Mouse (Mus musculus): Measurements from ENCODE around the gene Hspa8. TPM values are rescaled to one million over a fixed set of nuclear protein-coding genes. Genes with fewer than 3 reads are reported as not detected.
A peak's percentile ranks its signal among the peaks of the same experiment; 100 is the strongest.
"Not testable (repeated sequence)": the region's sequence is repeated elsewhere in the genome, so short reads cannot be mapped to it uniquely, and the experiment has no call there.

Hspa8 gene
- polyA plus RNA-seq, 1 experiment from 2014 or later = 3,030 TPM

DNA sequence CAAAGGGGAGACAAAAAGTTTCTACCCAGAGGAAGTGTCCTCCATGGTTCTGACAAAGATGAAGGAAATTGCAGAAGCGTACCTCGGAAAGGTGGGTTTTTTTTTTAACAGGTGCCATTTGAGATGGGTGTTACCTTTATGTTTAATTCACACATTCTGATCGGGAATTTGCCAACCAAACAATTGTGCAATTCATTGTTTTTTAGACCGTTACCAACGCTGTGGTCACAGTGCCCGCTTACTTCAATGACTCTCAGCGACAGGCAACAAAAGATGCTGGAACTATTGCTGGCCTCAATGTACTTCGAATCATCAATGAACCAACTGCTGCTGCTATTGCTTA, 1.7 kb downstream of the Hspa8 start:
- Histone ChIP-seq H3K4me2 (peak overlapping the region; percentile 69), H3K4me1 (peaks cover 54% of the 10 kb centered on the region), H3K9ac (peak overlapping the region; percentile 98), H3K36me3 (ENCODE audit: poor library complexity, severe bottlenecking) (peaks cover 42% of the 10 kb centered on the region), H3K4me3 (peak overlapping the region; percentile 94)
- H3K27ac ChIP-seq; H3K9me3 ChIP-seq (replicated peaks); H3K27me3 ChIP-seq; ATAC-seq: not testable (repeated sequence)
- 2% methylated on average over 8 of the region's 8 CpGs for WGBS

DNA sequence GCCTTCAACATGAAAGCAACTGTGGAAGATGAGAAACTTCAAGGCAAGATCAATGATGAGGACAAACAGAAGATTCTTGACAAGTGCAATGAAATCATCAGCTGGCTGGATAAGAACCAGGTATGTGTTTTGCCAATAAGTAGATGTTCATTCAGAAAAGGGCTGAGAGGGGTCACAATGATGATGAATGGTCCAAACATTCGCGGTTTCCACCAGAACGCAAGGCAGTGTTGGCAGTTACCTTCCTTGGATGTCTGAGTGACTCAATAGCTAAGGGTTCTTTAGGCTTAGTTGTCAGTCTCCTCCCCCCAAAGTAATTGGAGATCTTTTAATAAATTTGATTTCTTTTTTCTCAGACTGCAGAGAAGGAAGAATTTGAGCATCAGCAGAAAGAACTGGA, 3.8 kb downstream of the Hspa8 start:
- not testable (repeated sequence) for H3K9ac ChIP-seq; H3K27ac ChIP-seq; ATAC-seq; H3K4me3 ChIP-seq; H3K27me3 ChIP-seq; H3K9me3 ChIP-seq (replicated peaks)
- WGBS = 67% methylated on average over 3 of the region's 3 CpGs
- Histone ChIP-seq H3K36me3 (ENCODE audit: poor library complexity, severe bottlenecking) (peaks cover 42% of the 10 kb centered on the region), H3K4me1 (peaks cover 61% of the 10 kb centered on the region), H3K4me2 (peak overlapping the region; percentile 57)

DNA sequence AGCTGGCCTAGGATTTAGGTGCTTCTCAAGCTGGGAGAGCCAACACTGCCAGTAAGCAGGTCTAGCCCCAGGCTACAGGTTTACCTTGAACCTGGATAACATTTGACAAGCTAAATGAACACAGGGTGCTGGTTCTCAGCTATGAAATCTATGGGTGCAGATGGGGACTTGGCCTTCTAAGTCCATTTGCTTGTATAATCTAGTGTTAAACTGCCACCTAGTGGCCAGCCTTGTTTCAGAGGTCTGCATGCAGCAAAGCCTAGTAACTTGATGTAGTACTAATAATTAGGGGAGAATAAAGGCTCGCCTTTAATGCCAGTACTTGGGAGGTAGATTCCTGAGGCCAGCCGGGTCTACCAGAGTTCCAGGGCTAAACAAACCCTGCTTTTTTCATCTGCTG, 4.5 kb downstream of the Hspa8 start:
- WGBS = 17% methylated on average over 2 of the region's 2 CpGs
- peaks cover 57% of the 10 kb centered on the region for H3K4me1 ChIP-seq
- peak overlapping the region; percentile 50; the same call in 1 of the 2 replicates for H3K9ac ChIP-seq
- 0 out of 2 replicates have a peak overlapping the region, but pooled peaks have one; percentile 27 for H3K27ac ChIP-seq
- H3K4me3 ChIP-seq = peak overlapping the region; percentile 20; the same call in 1 of the 2 replicates
- peaks cover 42% of the 10 kb centered on the region for H3K36me3 ChIP-seq (ENCODE audit: poor library complexity, severe bottlenecking)
- H3K27me3 ChIP-seq = no peaks in the 10 kb centered on the region
- ATAC-seq = no peak
- H3K9me3 ChIP-seq (replicated peaks) = no peaks in the 10 kb centered on the region
- peak overlapping the region; percentile 57 for H3K4me2 ChIP-seq

DNA sequence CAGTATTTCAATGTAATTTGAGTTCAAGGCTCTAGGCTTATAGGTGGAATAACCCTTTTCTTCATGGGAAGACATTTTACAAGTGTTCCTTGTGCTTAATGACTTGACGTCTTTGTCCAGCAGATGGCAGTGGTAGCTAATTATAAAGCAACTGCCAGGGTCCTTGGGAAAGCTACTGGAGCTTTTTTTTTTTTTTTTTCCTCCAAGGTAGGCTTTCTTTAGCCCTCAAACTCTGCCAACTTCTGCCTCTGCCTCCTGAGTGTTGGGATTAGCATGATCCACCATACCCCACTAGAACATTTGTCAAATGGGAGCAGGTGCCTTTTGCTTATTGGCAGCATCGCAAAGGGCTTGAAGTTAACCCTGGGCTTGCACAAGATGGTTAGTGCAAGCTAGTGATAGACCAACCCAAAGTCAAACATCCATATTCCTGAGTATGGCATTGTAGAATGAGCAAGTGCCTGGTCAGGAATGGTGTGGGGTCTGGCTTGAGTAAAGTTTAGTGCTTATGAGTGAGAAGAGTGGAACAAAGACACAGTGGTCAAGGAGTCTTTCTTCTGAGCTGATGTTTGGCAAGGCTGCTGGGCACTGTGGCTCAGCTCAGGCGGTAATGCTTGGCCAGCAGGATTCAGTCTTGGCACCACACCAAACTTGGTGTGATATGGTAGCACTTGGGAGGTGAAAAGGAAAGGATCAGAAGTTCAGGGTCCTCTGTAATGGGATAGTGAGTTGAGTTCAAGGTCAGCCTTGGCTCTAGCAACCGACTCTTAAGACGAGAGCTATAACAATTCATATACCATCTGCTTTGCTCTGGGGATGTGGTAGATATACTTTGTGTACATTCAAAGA, 5.9 kb downstream of the Hspa8 start:
- peaks cover 57% of the 10 kb centered on the region for H3K4me1 ChIP-seq
- H3K36me3 ChIP-seq (ENCODE audit: poor library complexity, severe bottlenecking) = peaks cover 42% of the 10 kb centered on the region
- no peaks in the 10 kb centered on the region for H3K9me3 ChIP-seq (replicated peaks)
- WGBS = 21% methylated on average over 5 of the region's 5 CpGs
- H3K27ac ChIP-seq = peak overlapping the region; percentile 76
- no peak overlapping the region for H3K4me2 ChIP-seq
- peak overlapping the region; percentile 22; the same call in 1 of the 2 replicates for H3K9ac ChIP-seq
- H3K4me3 ChIP-seq = no peak overlapping the region
- no peaks in the 10 kb centered on the region for H3K27me3 ChIP-seq
- ATAC-seq = peak; percentile 33

DNA sequence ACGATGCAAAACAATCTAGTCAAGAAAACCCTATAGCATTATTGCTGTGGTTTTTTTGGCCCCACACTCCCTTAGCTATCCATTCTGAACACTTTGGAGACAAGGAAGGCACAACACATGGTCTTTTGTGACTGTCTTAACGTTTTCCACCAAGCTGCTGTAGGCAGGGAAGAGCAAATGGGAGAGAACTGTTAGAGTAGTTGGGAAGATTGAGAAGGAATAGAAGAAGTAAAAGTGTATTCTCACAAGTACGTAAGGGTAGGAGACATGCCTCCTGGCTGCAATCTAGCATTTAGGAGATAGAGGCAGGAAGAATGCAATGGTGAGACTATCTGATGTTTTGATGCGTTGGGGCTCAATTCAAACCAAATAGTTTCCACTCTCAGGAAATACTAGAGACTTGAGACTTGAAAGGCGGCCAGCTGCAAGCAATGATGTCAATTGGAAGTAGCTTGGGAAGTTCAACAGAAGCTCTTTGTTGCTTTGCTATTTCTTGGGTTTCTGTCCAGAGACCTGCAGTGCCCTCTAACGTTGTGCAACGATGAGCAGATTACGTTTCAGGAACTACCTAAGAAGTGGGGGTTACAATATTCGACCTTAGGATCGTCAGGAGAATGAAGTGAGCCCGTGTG, 6.6 kb downstream of the Hspa8 start:
- Histone ChIP-seq H3K4me1 (peaks cover 57% of the 10 kb centered on the region), H3K9me3 (replicated peaks) (no peaks in the 10 kb centered on the region), H3K4me3 (no peak overlapping the region), H3K9ac (no peak overlapping the region), H3K27ac (peak overlapping the region; percentile 76), H3K27me3 (no peaks in the 10 kb centered on the region), H3K36me3 (ENCODE audit: poor library complexity, severe bottlenecking) (peaks cover 42% of the 10 kb centered on the region), H3K4me2 (no peak overlapping the region)
- 29% methylated on average over 11 of the region's 11 CpGs for WGBS
- no peak for ATAC-seq

DNA sequence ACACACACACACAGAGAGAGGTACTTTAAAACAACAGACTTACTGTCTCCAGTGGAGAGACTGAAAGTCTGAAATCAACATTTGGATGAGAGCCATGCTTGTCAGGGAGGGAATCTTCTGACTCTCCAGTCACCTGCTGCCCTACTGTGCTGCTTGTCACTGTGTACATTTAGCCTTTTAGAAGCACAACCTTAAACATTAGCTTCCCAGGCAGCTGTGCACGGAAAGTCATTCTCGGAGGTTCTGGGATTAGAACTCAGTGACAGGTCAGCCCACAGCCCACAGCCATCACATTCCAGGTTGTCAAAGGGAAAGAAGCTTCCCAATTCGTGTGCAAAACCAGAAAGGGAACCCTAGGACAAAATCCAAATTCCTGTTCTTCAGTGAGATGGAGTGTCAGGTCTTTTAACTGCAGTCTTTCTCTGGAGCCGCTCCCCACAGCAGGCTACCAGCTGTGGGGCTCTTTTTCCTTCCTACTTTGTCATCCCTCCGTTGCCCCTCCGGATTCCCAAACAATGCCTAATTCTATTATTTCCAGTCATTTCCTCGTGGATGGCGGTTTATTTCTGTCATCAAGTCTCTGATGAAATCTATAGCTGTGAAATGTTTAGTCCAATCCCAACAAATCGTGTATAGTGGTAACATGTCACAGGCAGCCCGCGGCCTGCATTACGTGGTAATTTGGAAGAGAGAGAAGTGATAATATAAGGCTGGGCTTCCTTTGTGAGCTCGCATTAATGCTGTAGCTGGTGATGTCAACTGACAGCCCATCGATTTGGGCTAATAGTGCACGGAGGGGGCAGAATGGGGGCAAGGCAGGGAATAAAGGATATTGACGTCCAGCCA, 7.5 kb downstream of the Hspa8 start:
- Histone ChIP-seq H3K4me3 (no peak overlapping the region), H3K27me3 (no peaks in the 10 kb centered on the region), H3K27ac (peak overlapping the region; percentile 76), H3K9me3 (replicated peaks) (no peaks in the 10 kb centered on the region), H3K9ac (peak overlapping the region; percentile 37; the same call in 1 of the 2 replicates), H3K4me2 (peak overlapping the region; percentile 1; the same call in 1 of the 2 replicates), H3K36me3 (ENCODE audit: poor library complexity, severe bottlenecking) (peaks cover 37% of the 10 kb centered on the region), H3K4me1 (peaks cover 57% of the 10 kb centered on the region)
- WGBS = 16% methylated on average over 16 of the region's 16 CpGs
- ATAC-seq = peak; percentile 31

DNA sequence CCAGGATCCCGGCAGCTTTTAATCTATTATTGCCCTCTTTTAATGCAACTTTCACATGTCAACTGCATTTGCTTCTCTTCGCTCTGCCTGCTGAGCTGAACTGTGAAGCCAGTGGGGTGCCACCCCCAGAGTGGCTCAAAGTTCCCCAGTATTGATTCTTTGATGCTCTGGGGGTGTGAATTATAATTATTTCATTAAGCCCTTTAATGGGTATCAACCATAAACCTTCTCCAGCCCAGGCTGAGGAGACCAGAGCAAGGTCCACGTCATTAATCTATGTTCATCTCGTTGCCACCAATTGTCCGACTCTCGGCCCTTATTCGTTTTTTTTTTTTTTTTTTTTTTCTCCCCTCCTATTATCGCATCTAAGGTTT, 8.1 kb downstream of the Hspa8 start:
- Histone ChIP-seq H3K4me2 (peak overlapping the region; percentile 1; the same call in 1 of the 2 replicates), H3K36me3 (ENCODE audit: poor library complexity, severe bottlenecking) (peaks cover 34% of the 10 kb centered on the region), H3K27ac (peak overlapping the region; percentile 76), H3K27me3 (no peaks in the 10 kb centered on the region), H3K4me3 (no peak overlapping the region), H3K9ac (0 out of 2 replicates have a peak overlapping the region, but pooled peaks have one; percentile 37), H3K4me1 (peaks cover 51% of the 10 kb centered on the region), H3K9me3 (replicated peaks) (no peaks in the 10 kb centered on the region)
- 29% methylated on average over 8 of the region's 8 CpGs for WGBS
- peak; percentile 20 for ATAC-seq

DNA sequence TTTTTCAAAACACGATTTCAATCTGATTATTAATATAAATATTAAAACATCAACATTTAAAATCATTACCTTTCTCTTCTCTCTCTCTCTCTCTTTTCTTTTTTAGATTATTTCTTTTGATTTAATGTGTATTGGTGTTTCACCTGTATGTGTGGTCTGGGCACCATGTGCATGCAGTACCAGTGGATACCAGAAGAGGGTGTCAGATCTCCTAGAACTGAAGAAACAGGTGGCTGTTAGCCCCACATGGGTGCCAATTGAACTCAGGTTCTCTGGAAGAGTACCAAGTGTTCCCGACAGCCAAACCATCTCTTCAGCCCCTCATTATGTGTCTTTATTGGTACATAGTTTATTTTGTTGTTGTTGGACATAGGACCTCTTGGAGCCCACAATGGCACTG, 11.1 kb downstream of the Hspa8 start:
- no peak overlapping the region for H3K4me3 ChIP-seq
- peaks cover 21% of the 10 kb centered on the region for H3K4me1 ChIP-seq
- no peak overlapping the region for H3K4me2 ChIP-seq
- H3K36me3 ChIP-seq (ENCODE audit: poor library complexity, severe bottlenecking) = peaks cover 6% of the 10 kb centered on the region; the same call in 1 of the 2 replicates
- H3K27me3 ChIP-seq = no peaks in the 10 kb centered on the region
- H3K9me3 ChIP-seq (replicated peaks) = no peaks in the 10 kb centered on the region
- H3K27ac ChIP-seq = no peak overlapping the region
- ATAC-seq = no peak
- H3K9ac ChIP-seq = no peak overlapping the region
- WGBS = 43% methylated on average over 2 of the region's 2 CpGs

DNA sequence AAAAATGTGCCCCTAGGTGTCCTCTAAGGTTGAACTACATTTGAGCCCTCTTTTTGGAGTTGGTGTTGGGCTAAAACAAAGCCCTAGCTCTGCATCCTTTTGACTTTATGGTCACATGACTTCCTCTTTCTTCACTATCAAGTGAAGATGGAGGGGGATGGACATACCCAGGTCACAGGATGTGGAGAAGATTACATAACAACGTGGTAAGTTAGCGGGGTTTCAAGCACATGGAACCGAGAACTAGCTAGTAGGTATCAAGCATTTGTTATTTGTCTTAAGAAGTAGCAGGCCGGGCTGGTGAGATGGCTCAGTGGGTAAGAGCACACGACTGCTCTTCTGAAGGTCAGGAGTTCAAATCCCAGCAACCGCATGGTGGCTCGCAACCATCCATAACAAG, 13.3 kb downstream of the Hspa8 start:
- WGBS = 90% methylated on average over 7 of the region's 7 CpGs
- ATAC-seq = no peak
- Histone ChIP-seq H3K4me1 (no peaks in the 10 kb centered on the region), H3K4me2 (no peak overlapping the region), H3K27me3 (no peaks in the 10 kb centered on the region), H3K36me3 (ENCODE audit: poor library complexity, severe bottlenecking) (peaks cover 5% of the 10 kb centered on the region; the same call in 1 of the 2 replicates), H3K4me3 (no peak overlapping the region), H3K9ac (no peak overlapping the region), H3K27ac (no peak overlapping the region), H3K9me3 (replicated peaks) (no peaks in the 10 kb centered on the region)

DNA sequence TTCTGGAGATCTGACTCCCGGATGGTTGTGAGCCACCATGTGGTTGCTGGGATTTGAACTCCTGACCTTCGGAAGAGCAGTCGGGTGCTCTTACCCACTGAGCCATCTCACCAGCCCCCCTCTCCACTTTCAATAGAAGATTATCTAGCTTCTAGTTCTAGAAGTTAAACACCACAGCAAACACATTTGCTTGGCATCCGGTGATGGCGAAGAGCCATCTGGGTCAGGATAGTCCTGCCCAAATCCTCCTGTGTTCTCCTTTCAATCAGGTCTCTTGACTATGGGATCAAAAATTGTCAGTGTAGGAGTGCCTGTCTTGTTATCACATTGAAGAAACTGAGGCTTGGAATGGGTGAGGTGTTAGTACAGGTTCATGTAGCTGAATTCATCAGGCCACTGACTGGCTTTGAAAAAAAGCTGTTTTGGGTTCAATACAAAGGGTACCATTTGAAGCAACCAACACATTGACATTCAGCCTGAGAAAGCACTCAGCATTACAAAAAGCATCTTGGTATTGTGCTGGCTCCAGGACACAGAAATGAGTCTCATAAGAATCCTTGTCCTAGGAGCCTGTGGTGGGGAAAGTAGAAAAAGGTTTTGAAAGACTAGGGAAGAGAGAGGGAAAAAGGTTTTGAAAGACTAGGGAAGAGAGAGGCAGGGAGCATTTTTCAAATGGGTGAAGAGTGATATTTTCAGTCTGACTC, 16.7 kb downstream of the Hspa8 start:
- no peak for ATAC-seq
- Histone ChIP-seq H3K27me3 (no peaks in the 10 kb centered on the region), H3K27ac (no peak overlapping the region), H3K4me2 (no peak overlapping the region), H3K9me3 (replicated peaks) (no peaks in the 10 kb centered on the region), H3K4me1 (peaks cover 13% of the 10 kb centered on the region), H3K4me3 (no peak overlapping the region), H3K9ac (no peak overlapping the region), H3K36me3 (ENCODE audit: poor library complexity, severe bottlenecking) (peaks cover 5% of the 10 kb centered on the region; the same call in 1 of the 2 replicates)
- WGBS = 93% methylated on average over 5 of the region's 5 CpGs

DNA sequence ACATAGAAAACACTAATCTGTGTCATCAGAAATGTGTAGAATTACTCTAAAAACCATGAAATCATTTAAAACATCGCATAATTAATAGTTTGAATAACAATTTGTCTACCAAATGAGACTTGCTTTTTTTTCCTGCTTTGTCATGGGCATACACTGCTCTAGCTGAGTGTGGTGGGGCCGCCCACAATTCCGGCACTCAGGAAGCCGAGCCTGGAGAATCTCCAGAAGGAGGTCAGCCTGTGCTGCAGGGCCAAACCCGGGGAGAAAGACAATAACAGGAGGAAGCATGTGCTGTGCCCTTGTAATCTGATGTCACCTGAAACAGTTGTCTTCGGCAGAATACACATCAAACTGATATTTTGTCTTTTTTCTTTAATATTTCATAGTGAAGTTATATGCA, 24.8 kb downstream of the Hspa8 start:
- Histone ChIP-seq H3K27ac (no peak overlapping the region), H3K27me3 (0 out of 2 replicates have a peak, but pooled peaks cover 4% of the 10 kb centered on the region), H3K9me3 (replicated peaks) (no peaks in the 10 kb centered on the region), H3K4me3 (no peak overlapping the region), H3K9ac (no peak overlapping the region), H3K4me1 (peaks cover 13% of the 10 kb centered on the region), H3K36me3 (ENCODE audit: poor library complexity, severe bottlenecking) (no peaks in the 10 kb centered on the region), H3K4me2 (no peak overlapping the region)
- WGBS = 50% methylated on average over 6 of the region's 6 CpGs
- ATAC-seq = no peak

Data from forebrain, embryonic 13.5 days (tissue).